Mouse (Mus musculus) liver, embryonic 16.5 days (tissue): ENCODE data around the gene Spock2. TPM values are rescaled to one million over a fixed set of nuclear protein-coding genes. Genes with fewer than 3 reads are reported as not detected.

Experiments
- microRNA-seq: library from miRNA; unstranded; fragments of <30 nt; microRNA quantifications from one replicate; pipeline ENCODE4, GENCODE M21; 2016
- polyA plus RNA-seq: library from polyadenylated mRNA; unstranded; fragments of >200 nt; fragmentation: Nextera tagmentation; extraction: Ambion mirVana; gene quantifications from 2 replicates; pipeline ENCODE4 v1.2.1, GENCODE M21; 2015

Spock2 gene
- polyA plus RNA-seq, 1 experiment from 2014 or later, result 0.14 TPM

Small RNA genes within 50 kb of the gene (microRNA-seq; reads per million reads assigned to microRNA genes)
- gene Mir6906, result not detected

Other genes with a start within 250 kb of the Spock2 start
- 14.8 and 15.5 TPM in 2 replicates for gene Dnajb12, start 226.7 kb upstream of the Spock2 start, polyA plus RNA-seq
- 5.0 and 6.8 TPM in 2 replicates for gene Ddit4, start 154.4 kb upstream of the Spock2 start, polyA plus RNA-seq
- 16.0 and 16.7 TPM in 2 replicates for gene Ascc1, start 103.4 kb upstream of the Spock2 start, polyA plus RNA-seq
- gene Anapc16, start 103.1 kb upstream of the Spock2 start, polyA plus RNA-seq, result 34.9 and 37.9 TPM in 2 replicates
- 0.22 and 0.27 TPM in 2 replicates for gene Chst3, start 113.0 kb downstream of the Spock2 start, polyA plus RNA-seq
- gene Psap, start 171.4 kb downstream of the Spock2 start, polyA plus RNA-seq, result 82.2 and 83.5 TPM in 2 replicates
- gene Vsir, start 240.6 kb downstream of the Spock2 start, polyA plus RNA-seq, result 11.9 and 12.4 TPM in 2 replicates